Mouse (Mus musculus) lung, postnatal 0 days (tissue): ENCODE measurements around the gene Med10. TPM values are rescaled to one million over a fixed set of nuclear protein-coding genes. Genes with fewer than 3 reads are reported as not detected.

ENCODE experiments used
- ATAC-seq: fragments of 200-750 bp; cut with Nextera tagmentation; 2 replicates; pipeline ENCODE4 v1.8.0; 2017; ENCODE audit warnings: moderate library complexity
- DNase-seq: peaks from one replicate; pipeline ENCODE4 v3.0.0-alpha.2; 2016; ENCODE audit warnings: low spot score
- H3K27ac ChIP-seq: fragments of 300-500 bp; sonication (generic); 2 replicates; pipeline ENCODE4 v1.5.1; 2014; ENCODE audit warnings: antibody characterized with exemption, mild to moderate bottlenecking, low read length, mixed read lengths
- H3K27me3 ChIP-seq: fragments of 300-500 bp; sonication (generic); replicated peaks from 2 replicates; pipeline ENCODE4 v1.6.1; 2014; ENCODE audit warnings: low read length, mixed read lengths; ENCODE audit not compliant: insufficient read depth
- H3K36me3 ChIP-seq: fragments of 300-500 bp; sonication (generic); 2 replicates; pipeline ENCODE4 v1.6.1; 2014; ENCODE audit warnings: low read length, mixed read lengths; ENCODE audit not compliant: insufficient read depth
- H3K4me1 ChIP-seq: fragments of 300-500 bp; sonication (generic); 2 replicates; pipeline ENCODE4 v1.6.1; 2014; ENCODE audit warnings: antibody characterized with exemption, low read depth, low read length, mixed read lengths; ENCODE audit not compliant: insufficient read depth
- H3K4me2 ChIP-seq: fragments of 300-500 bp; sonication (generic); replicated peaks from 2 replicates; pipeline ENCODE4 v1.6.1; 2014; ENCODE audit warnings: low read depth, mild to moderate bottlenecking, low read length, moderate library complexity, mixed read lengths
- H3K4me3 ChIP-seq: fragments of 300-500 bp; sonication (generic); 2 replicates; pipeline ENCODE4 v1.5.1; 2014; ENCODE audit warnings: low read depth, low read length
- H3K9ac ChIP-seq: fragments of 300-500 bp; sonication (generic); replicated peaks from 2 replicates; pipeline ENCODE4 v1.6.1; 2014; ENCODE audit warnings: low read depth, mild to moderate bottlenecking
- H3K9me3 ChIP-seq: fragments of 300-500 bp; sonication (generic); 2 replicates; pipeline ENCODE4 v1.6.1; 2016; ENCODE audit warnings: low read length, mixed read lengths
- CTCF ChIP-seq: IDR thresholded peaks from 2 replicates; pipeline ENCODE4 v1.5.1; 2016; ENCODE audit warnings: antibody characterized with exemption, mild to moderate bottlenecking
- EP300 ChIP-seq: IDR thresholded peaks from 2 replicates; pipeline ENCODE4 v1.6.1; 2016; ENCODE audit warnings: antibody characterized with exemption, mild to moderate bottlenecking, control low read depth
- WGBS: fragments of 180-500 bp; shearing (Covaris S2); extraction: QIAGEN DNeasy Blood & Tissue Kit; methylation state at CpG from one replicate; pipeline ENCODE4 v1.1.7; 2014; 5-methylcytosine and 5-hydroxymethylcytosine counted together
- polyA plus RNA-seq: library from polyadenylated mRNA; unstranded; fragments of >200 nt; fragmentation: Nextera tagmentation; extraction: Ambion mirVana; gene quantifications from 2 replicates; pipeline ENCODE4 v1.2.1, GENCODE M21; 2015

The Med10 gene
- polyA plus RNA-seq = 100.0 and 101 TPM in 2 replicates

DNA sequence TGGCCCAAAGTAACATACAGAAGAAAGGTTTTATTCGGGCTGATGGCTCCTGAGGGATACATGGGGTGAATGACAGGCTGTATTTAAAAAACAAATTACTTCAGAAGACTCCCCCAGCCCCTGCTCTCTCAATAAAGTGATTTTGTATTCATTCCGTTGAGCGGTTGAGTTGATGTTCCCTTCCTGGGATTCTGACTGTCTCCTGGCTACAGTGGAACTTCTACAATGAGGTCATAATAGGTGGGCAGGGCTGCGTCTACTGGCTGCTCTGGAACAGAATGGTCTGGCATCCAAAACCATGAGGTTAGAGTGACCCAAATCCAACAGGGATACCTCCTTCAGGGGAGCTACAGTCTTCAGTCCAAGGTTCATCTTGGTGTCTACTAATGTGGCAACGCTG lies at the start of gene Med10:
Med10 (plus strand) TSS at position 301 of the 400 bp plus-strand sequence.
- H3K27ac ChIP-seq = no peak within 1 kb of the TSS
- WGBS = 77% methylated on average over 5 of the region's 5 CpGs
- H3K27me3 ChIP-seq = no peaks in the 10 kb centered on the region
- TF ChIP-seq EP300 (no peak), CTCF (no peak)
- no peak within 1 kb of the TSS for H3K4me2 ChIP-seq
- H3K9ac ChIP-seq = no peak within 1 kb of the TSS
- H3K4me1 ChIP-seq = no peaks in the 10 kb centered on the region
- H3K36me3 ChIP-seq = no peaks in the 10 kb centered on the region
- no peak for DNase-seq
- ATAC-seq = no peak
- H3K4me3 ChIP-seq = no peak within 1 kb of the TSS
- H3K9me3 ChIP-seq = no peaks in the 10 kb centered on the region

DNA sequence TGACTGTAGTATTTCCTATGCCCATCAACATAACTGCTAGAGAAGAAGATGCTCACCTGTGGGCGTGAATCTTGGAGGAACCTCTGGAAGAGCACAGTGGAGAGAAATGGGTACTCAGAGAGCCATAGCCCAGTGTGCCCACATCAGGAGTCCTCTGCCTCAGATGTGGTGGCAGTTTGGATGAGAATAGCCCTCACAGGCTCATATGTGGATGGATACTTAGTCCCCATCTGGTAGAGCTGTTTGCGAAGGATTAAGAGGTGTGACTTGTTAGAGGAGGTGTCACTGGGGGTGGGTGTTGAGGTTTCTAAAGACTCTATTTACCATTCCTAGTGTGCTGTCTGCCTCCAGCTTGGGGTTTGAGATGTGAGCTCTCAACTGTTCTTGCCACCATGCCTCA lies 49.3 kb upstream of the Med10 start:
- no peak for ATAC-seq
- Histone ChIP-seq H3K9me3 (no peaks in the 10 kb centered on the region), H3K4me1 (no peaks in the 10 kb centered on the region), H3K4me3 (no peak overlapping the region), H3K4me2 (no peak overlapping the region), H3K27me3 (no peaks in the 10 kb centered on the region), H3K36me3 (no peaks in the 10 kb centered on the region), H3K9ac (no peak overlapping the region), H3K27ac (no peak overlapping the region)
- TF ChIP-seq CTCF (no peak), EP300 (no peak)
- 59% methylated on average over 2 of the region's 2 CpGs for WGBS
- DNase-seq = no peak

DNA sequence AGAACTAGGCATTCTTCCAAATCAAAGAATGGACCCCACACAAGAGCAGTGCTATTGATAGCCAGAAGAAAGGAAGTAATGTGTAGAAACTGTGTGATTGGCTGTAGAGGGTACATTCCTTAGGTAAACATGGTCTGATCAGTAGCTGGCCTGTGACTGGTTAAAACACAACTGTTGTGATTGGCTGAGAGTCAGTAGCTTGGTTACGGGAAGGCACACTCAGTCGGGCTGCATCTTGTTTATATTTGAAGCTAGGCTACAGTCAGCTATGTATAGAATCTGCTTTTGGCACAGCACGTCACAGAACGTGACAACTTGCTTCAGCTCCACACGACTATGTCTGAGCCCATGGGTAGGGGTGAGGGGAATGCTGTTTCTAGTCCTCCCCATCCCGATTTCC lies 43.2 kb upstream of the Med10 start:
- no peak overlapping the region for H3K27ac ChIP-seq
- H3K4me1 ChIP-seq = no peaks in the 10 kb centered on the region
- H3K9ac ChIP-seq = no peak overlapping the region
- ATAC-seq = no peak
- TF ChIP-seq EP300 (no peak), CTCF (no peak)
- H3K27me3 ChIP-seq = no peaks in the 10 kb centered on the region
- no peaks in the 10 kb centered on the region for H3K9me3 ChIP-seq
- WGBS = 49% methylated on average over 6 of the region's 6 CpGs
- no peak overlapping the region for H3K4me2 ChIP-seq
- no peak for DNase-seq
- no peaks in the 10 kb centered on the region for H3K36me3 ChIP-seq
- no peak overlapping the region for H3K4me3 ChIP-seq

DNA sequence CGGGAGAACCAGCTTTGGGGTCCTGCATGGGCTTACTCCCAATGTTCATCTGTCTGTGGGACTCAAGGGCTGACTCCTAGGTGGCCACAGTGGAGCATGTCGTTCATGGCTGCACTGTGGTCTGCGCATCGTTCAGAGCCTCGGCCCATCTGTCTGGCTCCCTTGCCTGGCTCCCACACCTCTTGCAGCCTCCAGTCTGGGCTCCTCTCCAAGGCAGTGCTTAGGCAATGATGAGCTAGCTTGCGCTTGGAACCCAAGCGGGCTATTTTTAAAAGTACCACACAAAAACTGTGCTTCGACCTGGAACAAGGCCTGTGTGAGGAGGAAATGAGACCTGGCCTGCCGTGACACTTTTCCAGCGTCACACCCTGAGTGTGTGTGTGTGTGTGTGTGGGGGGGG lies 40.8 kb upstream of the Med10 start:
- no peaks in the 10 kb centered on the region for H3K36me3 ChIP-seq
- WGBS = 61% methylated on average over 10 of the region's 10 CpGs
- no peaks in the 10 kb centered on the region for H3K27me3 ChIP-seq
- no peak for TF ChIP-seq CTCF
- TF ChIP-seq EP300 = no peak
- ATAC-seq (peak; percentile 47; the same call in 1 of the 2 replicates), DNase-seq (peak; percentile 43)
- H3K4me1 ChIP-seq = no peaks in the 10 kb centered on the region
- no peak overlapping the region for H3K27ac ChIP-seq
- no peaks in the 10 kb centered on the region for H3K9me3 ChIP-seq
- H3K4me2 ChIP-seq = no peak overlapping the region
- no peak overlapping the region for H3K9ac ChIP-seq
- no peak overlapping the region for H3K4me3 ChIP-seq

DNA sequence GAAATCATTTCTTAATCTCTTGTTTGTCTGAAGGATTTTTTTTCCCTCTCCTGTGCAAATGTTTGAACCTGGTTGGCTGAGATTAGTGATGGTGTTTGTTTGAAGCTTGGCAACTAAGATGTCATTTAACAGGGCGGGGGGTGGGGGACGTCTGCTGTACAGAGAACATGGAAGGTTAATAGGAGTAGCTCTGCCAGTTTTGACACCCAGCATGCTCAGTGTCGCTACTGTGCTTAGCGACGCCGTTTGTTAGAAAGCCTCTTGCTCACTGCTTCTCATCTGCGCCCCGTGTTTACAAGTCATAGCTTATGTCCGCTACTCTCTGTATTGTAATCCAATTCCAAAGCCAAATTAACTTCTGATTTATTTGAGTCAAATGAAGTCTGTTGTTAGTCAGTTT lies 37.5 kb upstream of the Med10 start:
- Histone ChIP-seq H3K9ac (no peak overlapping the region), H3K4me3 (no peak overlapping the region)
- no peak for ATAC-seq

DNA sequence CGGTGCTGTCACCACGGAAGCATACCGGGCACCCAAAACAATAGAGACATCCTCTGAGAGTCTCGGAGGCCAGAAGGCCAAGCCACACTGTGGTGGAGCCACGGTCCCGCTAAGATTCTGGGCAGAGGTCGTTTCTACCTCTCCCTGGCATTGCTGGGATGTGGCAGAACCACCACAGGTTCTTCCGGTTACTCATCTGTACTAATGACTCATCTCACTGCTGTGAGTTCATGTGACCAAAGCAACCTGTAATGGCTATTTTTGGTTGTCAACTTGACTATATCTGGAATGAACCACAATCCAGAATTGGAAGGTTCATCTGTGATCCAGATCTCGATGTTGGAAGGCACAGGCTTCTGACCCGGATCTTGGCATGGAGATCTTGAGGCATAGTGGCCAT lies 34.0 kb upstream of the Med10 start:
- DNase-seq (no peak), ATAC-seq (no peak)
- Histone ChIP-seq H3K4me3 (no peak overlapping the region), H3K4me1 (no peaks in the 10 kb centered on the region), H3K36me3 (no peaks in the 10 kb centered on the region), H3K9me3 (no peaks in the 10 kb centered on the region), H3K9ac (no peak overlapping the region), H3K4me2 (no peak overlapping the region), H3K27ac (no peak overlapping the region), H3K27me3 (no peaks in the 10 kb centered on the region)
- TF ChIP-seq EP300 (no peak), CTCF (no peak)
- 87% methylated on average over 10 of the region's 10 CpGs for WGBS

More for the DNA sequence above, 37.5 kb upstream of the Med10 start:
- 61% methylated on average over 9 of the region's 9 CpGs for WGBS
- Histone ChIP-seq H3K27me3 (no peaks in the 10 kb centered on the region), H3K4me1 (no peaks in the 10 kb centered on the region), H3K27ac (no peak overlapping the region), H3K36me3 (no peaks in the 10 kb centered on the region), H3K4me2 (no peak overlapping the region), H3K9me3 (no peaks in the 10 kb centered on the region)
- DNase-seq = no peak
- TF ChIP-seq EP300 = no peak
- no peak for TF ChIP-seq CTCF
